Mouse (Mus musculus) liver, embryonic 14.5 days (tissue): ENCODE data around the gene Dmap1. TPM values are rescaled to one million over a fixed set of nuclear protein-coding genes. Genes with fewer than 3 reads are reported as not detected.

Experiments
- ATAC-seq: fragments of 200-750 bp; cut with Nextera tagmentation; 2 replicates; pipeline ENCODE4 v1.8.0; 2017; ENCODE audit warnings: moderate number of reproducible peaks, mild to moderate bottlenecking, moderate library complexity; ENCODE audit not compliant: insufficient read depth
- DNase-seq, 3 experiments: peaks; one replicate each; pipeline ENCODE4 v3.0.0-alpha.2; 2012 to 2013; ENCODE audit warnings: low read depth in 3 of 3, low spot score in 3 of 3
- H3K27ac ChIP-seq: fragments of 300-500 bp; sonication (generic); 2 replicates; pipeline ENCODE4 v1.5.1; 2014; ENCODE audit warnings: moderate library complexity, mild to moderate bottlenecking, control low read depth, inconsistent platforms
- H3K27me3 ChIP-seq: fragments of 300-500 bp; sonication (generic); 2 replicates; pipeline ENCODE4 v1.6.1; 2014; ENCODE audit warnings: mild to moderate bottlenecking, low read length, moderate library complexity; ENCODE audit not compliant: control insufficient read depth, insufficient read depth
- H3K36me3 ChIP-seq: fragments of 300-500 bp; sonication (generic); replicated peaks from 2 replicates; pipeline ENCODE4 v1.6.1; 2014; ENCODE audit warnings: low read depth; ENCODE audit not compliant: control insufficient read depth, insufficient read depth
- H3K4me1 ChIP-seq, 2 experiments: fragments of 200-500 bp in 1 of 2; fragments of 300-500 bp in 1 of 2; sonication (generic) in 1 of 2; replicated peaks; 2 replicates each; pipeline ENCODE4 v1.6.1; 2012 to 2014; ENCODE audit warnings: antibody characterized with exemption in 1 of 2, inconsistent platforms in 1 of 2, low read length in 1 of 2; ENCODE audit not compliant: control insufficient read depth in 2 of 2, insufficient read depth in 2 of 2
- H3K4me2 ChIP-seq: fragments of 300-500 bp; sonication (generic); 2 replicates; pipeline ENCODE4 v1.6.1; 2014; ENCODE audit warnings: low read depth, mild to moderate bottlenecking, control low read depth, moderate library complexity
- H3K4me3 ChIP-seq, 2 experiments: fragments of 200-500 bp in 1 of 2; fragments of 300-500 bp in 1 of 2; sonication (generic) in 1 of 2; 2 replicates each; pipeline ENCODE4 v1.5.1; 2012 to 2014; ENCODE audit warnings: low read depth in 2 of 2, low read length in 2 of 2, mild to moderate bottlenecking in 2 of 2, control low read depth in 1 of 2, inconsistent platforms in 1 of 2, moderate library complexity in 1 of 2; ENCODE audit not compliant: insufficient read depth in 1 of 2
- H3K9ac ChIP-seq: fragments of 300-500 bp; sonication (generic); replicated peaks from 2 replicates; pipeline ENCODE4 v1.6.1; 2014; ENCODE audit warnings: mild to moderate bottlenecking, control low read depth, moderate library complexity
- H3K9me3 ChIP-seq: fragments of 300-500 bp; sonication (generic); 2 replicates; pipeline ENCODE4 v1.6.1; 2016; ENCODE audit warnings: low read length, mixed read lengths; ENCODE audit not compliant: control insufficient read depth
- CTCF ChIP-seq: IDR thresholded peaks from 2 replicates; pipeline ENCODE4 v1.5.1; 2016; ENCODE audit warnings: antibody characterized with exemption, low read depth, control low read depth
- EP300 ChIP-seq: IDR thresholded peaks from 2 replicates; pipeline ENCODE4 v1.6.1; 2016; ENCODE audit warnings: antibody characterized with exemption, low read depth
- WGBS: fragments of 180-500 bp; shearing (Covaris S2); extraction: QIAGEN DNeasy Blood & Tissue Kit; methylation state at CpG from one replicate; pipeline ENCODE4 v1.1.7; 2014; ENCODE audit not compliant: insufficient replicate concordance; 5-methylcytosine and 5-hydroxymethylcytosine counted together
- polyA plus RNA-seq, 2 experiments: library from polyadenylated mRNA; depleted of rRNA in 1 of 2; stranded (reverse) in 1 of 2; unstranded in 1 of 2; fragments of >200 nt; fragmentation: Nextera tagmentation in 1 of 2; extraction: Ambion mirVana in 1 of 2; gene quantifications; 2 replicates each; pipeline versions ENCODE4 v1.2.1 to v1.2.3; 2012 to 2014

Gene Dmap1
- polyA plus RNA-seq, 2 experiments = 14.1 to 19.2 TPM

GRCm38 (mm10) chr4:117641804-117642203 lies 40.3 kb downstream of the Dmap1 start:
- Histone ChIP-seq H3K27ac (no peak overlapping the region), H3K9ac (no peak overlapping the region), H3K36me3 (no peaks in the 10 kb centered on the region), H3K4me3 (no peak overlapping the region), H3K27me3 (no peaks in the 10 kb centered on the region), H3K4me2 (no peak overlapping the region), H3K4me1 (0 out of 4 replicates have a peak, but pooled peaks cover 0 to 3% of the 10 kb centered on the region in 2 experiments), H3K9me3 (no peaks in the 10 kb centered on the region)
- DNase-seq = no peak
- no peak for TF ChIP-seq EP300
- TF ChIP-seq CTCF = no peak
- 33% methylated on average over 1 of the region's 1 CpGs for WGBS
- ATAC-seq = no peak

GRCm38 (mm10) chr4:117640925-117641703 lies 41.0 kb downstream of the Dmap1 start:
- H3K4me1 ChIP-seq = peaks cover 0 to 3% of the 10 kb centered on the region in 2 experiments; a peak in 1 of 4 replicates
- no peaks in the 10 kb centered on the region for H3K27me3 ChIP-seq
- DNase-seq (no peak), ATAC-seq (no peak)
- H3K27ac ChIP-seq = no peak overlapping the region
- no peak for TF ChIP-seq EP300
- no peak for TF ChIP-seq CTCF
- H3K4me3 ChIP-seq = no peak overlapping the region
- H3K9me3 ChIP-seq = no peaks in the 10 kb centered on the region
- WGBS = 81% methylated on average over 1 of the region's 1 CpGs
- H3K9ac ChIP-seq = no peak overlapping the region
- no peaks in the 10 kb centered on the region for H3K36me3 ChIP-seq
- H3K4me2 ChIP-seq = no peak overlapping the region

- TF ChIP-seq EP300 (no peak), CTCF (no peak)
- no peak overlapping the region for H3K4me2 ChIP-seq
- H3K9ac ChIP-seq = no peak overlapping the region
- ATAC-seq (no peak), DNase-seq (no peak)
- no peaks in the 10 kb centered on the region for H3K9me3 ChIP-seq
- H3K4me1 ChIP-seq = peaks cover 9 to 17% of the 10 kb centered on the region in 2 experiments
- WGBS = 68% methylated on average over 22 of the region's 22 CpGs
- H3K4me3 ChIP-seq = no peak overlapping the region
- H3K36me3 ChIP-seq = no peaks in the 10 kb centered on the region
- H3K27me3 ChIP-seq = no peaks in the 10 kb centered on the region
- no peak overlapping the region for H3K27ac ChIP-seq
These were observed 45.0 kb downstream of the Dmap1 start for GRCm38 (mm10) chr4:117636891-117637613.

GRCm38 (mm10) chr4:117636152-117636551 lies 45.9 kb downstream of the Dmap1 start:
- H3K9ac ChIP-seq = no peak overlapping the region
- no peaks in the 10 kb centered on the region for H3K9me3 ChIP-seq
- H3K4me3 ChIP-seq = no peak overlapping the region
- TF ChIP-seq EP300 = no peak
- no peak for TF ChIP-seq CTCF
- H3K27me3 ChIP-seq = no peaks in the 10 kb centered on the region
- no peak overlapping the region for H3K4me2 ChIP-seq
- H3K4me1 ChIP-seq = peaks cover 9 to 17% of the 10 kb centered on the region in 2 experiments
- 75% methylated on average over 4 of the region's 4 CpGs for WGBS
- H3K27ac ChIP-seq = no peak overlapping the region
- H3K36me3 ChIP-seq = no peaks in the 10 kb centered on the region
- DNase-seq = no peak
- ATAC-seq = no peak

- Histone ChIP-seq H3K36me3 (no peaks in the 10 kb centered on the region), H3K4me3 (no peak overlapping the region), H3K4me2 (peak overlapping the region; percentile 22; the same call in 1 of the 2 replicates), H3K27me3 (no peaks in the 10 kb centered on the region), H3K9ac (no peak overlapping the region), H3K4me1 (peaks cover 9 to 24% of the 10 kb centered on the region in 2 experiments), H3K27ac (no peak overlapping the region), H3K9me3 (no peaks in the 10 kb centered on the region)
- WGBS = 21% methylated on average over 7 of the region's 7 CpGs
- DNase-seq = peak in 2 of 3 experiments; percentile 39 to 41
- TF ChIP-seq EP300 = 0 out of 2 replicates have a peak, but pooled peaks have one; percentile 29
- TF ChIP-seq CTCF = no peak
- peak; percentile 86 for ATAC-seq
These were observed 47.4 kb downstream of the Dmap1 start for GRCm38 (mm10) chr4:117634642-117635041.
